Mouse (Mus musculus) neutrophil, adult 5-6 weeks (primary cell): Measurements from ENCODE around the gene Gm21704. TPM values are rescaled to one million over a fixed set of nuclear protein-coding genes. Genes with fewer than 3 reads are reported as not detected.
"Not testable (repeated sequence)": the region's sequence is repeated elsewhere in the genome, so short reads cannot be mapped to it uniquely, and the experiment has no call there.

ENCODE experiments used
- ATAC-seq: fragments of 151-379, 151-347 bp; 2 replicates; pipeline ENCODE4 v1.8.0; 2017; ENCODE audit warnings: mild to moderate bottlenecking, moderate TSS enrichment; ENCODE audit not compliant: insufficient number of reproducible peaks, poor library complexity, low FRiP score, severe bottlenecking; ENCODE audit errors: extremely low read depth
- total RNA-seq: library from RNA; stranded (forward); fragments of 200-1000 nt; gene quantifications from 2 replicates; pipeline ENCODE4 v1.2.3, GENCODE M21; 2017

Gene Gm21704
- not detected in 2 replicates for total RNA-seq

GRCm38 (mm10) chrY:3410067-3410466 is at the start of gene Gm21704, which contains the start of gene Gm21708:
Gene Gm21704, minus strand, starts transcription at chrY:3410167.
Gene Gm21708, minus strand, starts transcription at chrY:3410167.
- not testable (repeated sequence) for ATAC-seq

- ATAC-seq = not testable (repeated sequence)
These were observed 64.7 kb downstream of the Gm21704 start, which contains the start of gene Gm21693 for GRCm38 (mm10) chrY:3345229-3345628. Gene Gm21693, minus strand, starts transcription at chrY:3345329.

- not testable (repeated sequence) for ATAC-seq
These were observed 69.3 kb downstream of the Gm21704 start for GRCm38 (mm10) chrY:3340661-3341060.

Other genes with a start within 250 kb of the Gm21704 start
- not detected in 2 replicates for gene Gm21677, start 103.7 kb downstream of the Gm21704 start, total RNA-seq
- gene Gm21693, start 64.8 kb downstream of the Gm21704 start, total RNA-seq = not detected in 2 replicates
- gene Gm21708, start within 50 bp of the Gm21704 start, total RNA-seq = not detected in 2 replicates